Mouse (Mus musculus) hindbrain, embryonic 12.5 days (tissue): ENCODE results near the gene P2rx4. TPM values are rescaled to one million over a fixed set of nuclear protein-coding genes. Genes with fewer than 3 reads are reported as not detected.

Experiments
- microRNA-seq: library from miRNA; unstranded; fragments of <30 nt; microRNA quantifications from one replicate; pipeline ENCODE4, GENCODE M21; 2017
- polyA plus RNA-seq: library from polyadenylated mRNA; unstranded; fragments of >200 nt; fragmentation: Nextera tagmentation; extraction: Ambion mirVana; gene quantifications from 2 replicates; pipeline ENCODE4 v1.2.1, GENCODE M21; 2016

P2rx4 gene
- polyA plus RNA-seq, 1 experiment from 2014 or later, result 15.4 TPM

Small RNA genes lying within 50 kb of the gene (microRNA-seq; reads per million reads assigned to microRNA genes)
- gene Mir8115, result not detected

Other genes starting within 250 kb of the P2rx4 start
- gene Atp2a2, start 205.3 kb upstream of the P2rx4 start, polyA plus RNA-seq, result 69.6 and 70.9 TPM in 2 replicates
- gene Ift81, start 93.0 kb upstream of the P2rx4 start, polyA plus RNA-seq, result 60.6 and 62.0 TPM in 2 replicates
- 3.3 and 4.0 TPM in 2 replicates for gene P2rx7, start 63.6 kb upstream of the P2rx4 start, polyA plus RNA-seq
- gene Camkk2, start 71.9 kb downstream of the P2rx4 start, polyA plus RNA-seq, result 48.7 and 50.4 TPM in 2 replicates
- 508 and 529 TPM in 2 replicates for gene Anapc5, start 113.8 kb downstream of the P2rx4 start, polyA plus RNA-seq
- 49.9 and 50.7 TPM in 2 replicates for gene Rnf34, start 142.5 kb downstream of the P2rx4 start, polyA plus RNA-seq